Mouse (Mus musculus): ENCODE measurements at regions not wholly inside any gene's neighbourhood (a gene's known extent, or its start where the extent isn't known, plus 50 kb on each side); places are given as distances from the start of the nearest gene placed in this dataset.

DNA sequence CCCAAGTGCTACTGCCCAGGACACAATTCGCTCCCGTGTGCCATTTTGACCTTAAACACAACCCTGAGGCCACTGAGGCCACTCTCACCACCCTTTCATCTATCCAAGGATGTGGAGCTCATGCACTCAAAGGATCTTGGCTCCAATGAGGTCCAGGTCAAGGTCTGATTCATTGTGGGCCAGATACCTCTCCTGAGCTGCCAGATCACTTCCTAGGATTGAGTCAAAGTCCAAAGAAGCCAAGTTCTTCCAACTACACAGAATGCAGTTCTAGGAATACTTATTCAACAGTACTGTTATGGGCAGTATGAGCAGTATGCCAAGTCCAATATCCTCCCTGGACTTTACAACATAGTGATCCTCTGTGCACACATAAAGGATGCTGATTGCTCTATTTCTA lies 304.9 kb downstream of the Inhba start:
- no peak for TF ChIP-seq CTCF (IDR thresholded peaks at IDR 0.05; ENCODE audit: low read depth)
- TF ChIP-seq EP300 (IDR thresholded peaks at IDR 0.05; ENCODE audit: low read depth) = no peak
- H3K9me3 ChIP-seq (replicated peaks; ENCODE audit: control insufficient read depth, low read length) = no peaks in the 10 kb centered on the region
- H3K27ac ChIP-seq (ENCODE audit: low read depth) = no peak overlapping the region
- DNase-seq (ENCODE audit: low spot score) (no peak), ATAC-seq (ENCODE audit: insufficient read depth, low read depth) (no peak)
- no peak overlapping the region for H3K4me3 ChIP-seq (ENCODE audit: low read depth, low read length)
- H3K27me3 ChIP-seq (ENCODE audit: control insufficient read depth, insufficient read depth, low read length) = no peaks in the 10 kb centered on the region
- no peak overlapping the region for H3K9ac ChIP-seq (replicated peaks; ENCODE audit: low read depth, low read length)
- 85% methylated on average over 2 of the region's 2 CpGs for WGBS
- no peaks in the 10 kb centered on the region for H3K4me1 ChIP-seq (ENCODE audit: control insufficient read depth, insufficient read depth)
- no peaks in the 10 kb centered on the region for H3K36me3 ChIP-seq (replicated peaks; ENCODE audit: control insufficient read depth, insufficient read depth, low read length)
- no peak overlapping the region for H3K4me2 ChIP-seq (ENCODE audit: low read depth, low read length)

- TF ChIP-seq EP300 (IDR thresholded peaks at IDR 0.05; ENCODE audit: low read depth) = no peak
- TF ChIP-seq CTCF (IDR thresholded peaks at IDR 0.05; ENCODE audit: low read depth) = no peak
- no peak for ATAC-seq (ENCODE audit: insufficient read depth, low read depth)
- Histone ChIP-seq H3K9me3 (replicated peaks; ENCODE audit: control insufficient read depth, low read length) (no peaks in the 10 kb centered on the region), H3K27ac (ENCODE audit: low read depth) (no peak overlapping the region), H3K9ac (replicated peaks; ENCODE audit: low read depth, low read length) (no peak overlapping the region), H3K4me1 (ENCODE audit: control insufficient read depth, insufficient read depth) (no peaks in the 10 kb centered on the region), H3K36me3 (replicated peaks; ENCODE audit: control insufficient read depth, insufficient read depth, low read length) (no peaks in the 10 kb centered on the region), H3K27me3 (ENCODE audit: control insufficient read depth, insufficient read depth, low read length) (no peaks in the 10 kb centered on the region), H3K4me2 (ENCODE audit: low read depth, low read length) (no peak overlapping the region), H3K4me3 (ENCODE audit: low read depth, low read length) (no peak overlapping the region)
- WGBS = 25% methylated on average over 3 of the region's 3 CpGs
- DNase-seq (ENCODE audit: low spot score) = no peak
These were observed 305.8 kb downstream of the Inhba start for GRCm38 (mm10) chr13:16317412-16317811.

GRCm38 (mm10) chr13:16320392-16320791 lies 308.7 kb downstream of the Inhba start:
- WGBS = 78% methylated on average over 4 of the region's 4 CpGs
- Histone ChIP-seq H3K4me1 (ENCODE audit: control insufficient read depth, insufficient read depth) (no peaks in the 10 kb centered on the region), H3K27ac (ENCODE audit: low read depth) (no peak overlapping the region), H3K9ac (replicated peaks; ENCODE audit: low read depth, low read length) (no peak overlapping the region), H3K27me3 (ENCODE audit: control insufficient read depth, insufficient read depth, low read length) (no peaks in the 10 kb centered on the region), H3K36me3 (replicated peaks; ENCODE audit: control insufficient read depth, insufficient read depth, low read length) (no peaks in the 10 kb centered on the region), H3K4me3 (ENCODE audit: low read depth, low read length) (no peak overlapping the region), H3K4me2 (ENCODE audit: low read depth, low read length) (no peak overlapping the region), H3K9me3 (replicated peaks; ENCODE audit: control insufficient read depth, low read length) (no peaks in the 10 kb centered on the region)
- TF ChIP-seq EP300 (IDR thresholded peaks at IDR 0.05; ENCODE audit: low read depth) (no peak), CTCF (IDR thresholded peaks at IDR 0.05; ENCODE audit: low read depth) (no peak)
- no peak for ATAC-seq (ENCODE audit: insufficient read depth, low read depth)
- DNase-seq (ENCODE audit: low spot score) = no peak

GRCm38 (mm10) chr13:16325661-16326060 lies 314.0 kb downstream of the Inhba start:
- no peaks in the 10 kb centered on the region for H3K4me1 ChIP-seq (ENCODE audit: control insufficient read depth, insufficient read depth)
- H3K4me2 ChIP-seq (ENCODE audit: low read depth, low read length) = no peak overlapping the region
- no peak for DNase-seq (ENCODE audit: low spot score)
- ATAC-seq (ENCODE audit: insufficient read depth, low read depth) = no peak
- no peak overlapping the region for H3K4me3 ChIP-seq (ENCODE audit: low read depth, low read length)
- no peak overlapping the region for H3K27ac ChIP-seq (ENCODE audit: low read depth)
- TF ChIP-seq EP300 (IDR thresholded peaks at IDR 0.05; ENCODE audit: low read depth) (no peak), CTCF (IDR thresholded peaks at IDR 0.05; ENCODE audit: low read depth) (no peak)
- no peak overlapping the region for H3K9ac ChIP-seq (replicated peaks; ENCODE audit: low read depth, low read length)
- no peaks in the 10 kb centered on the region for H3K9me3 ChIP-seq (replicated peaks; ENCODE audit: control insufficient read depth, low read length)
- WGBS = 88% methylated on average over 2 of the region's 2 CpGs
- H3K36me3 ChIP-seq (replicated peaks; ENCODE audit: control insufficient read depth, insufficient read depth, low read length) = no peaks in the 10 kb centered on the region
- H3K27me3 ChIP-seq (ENCODE audit: control insufficient read depth, insufficient read depth, low read length) = no peaks in the 10 kb centered on the region

DNA sequence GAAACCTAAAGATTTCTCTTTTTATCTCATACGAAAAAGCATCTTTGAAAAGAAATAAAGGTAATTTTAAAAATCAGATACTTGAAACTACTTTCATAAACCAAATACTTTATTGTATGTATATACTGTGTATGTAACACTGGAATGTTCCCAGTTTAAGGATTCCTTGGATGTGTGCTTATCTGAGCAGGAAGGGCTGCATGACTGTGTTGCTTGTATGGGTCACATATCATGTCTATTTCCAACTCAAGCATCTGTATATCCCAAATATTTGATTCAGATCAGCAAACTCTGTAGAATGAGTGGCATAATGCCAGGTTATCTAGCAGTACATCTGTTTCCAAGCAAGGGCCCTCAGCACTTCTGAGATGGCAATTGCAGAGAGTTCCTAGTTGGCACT lies 330.1 kb downstream of the Inhba start:
- ATAC-seq (ENCODE audit: insufficient read depth, low read depth) (no peak), DNase-seq (ENCODE audit: low spot score) (no peak)
- Histone ChIP-seq H3K4me2 (ENCODE audit: low read depth, low read length) (no peak overlapping the region), H3K27me3 (ENCODE audit: control insufficient read depth, insufficient read depth, low read length) (no peaks in the 10 kb centered on the region), H3K9me3 (replicated peaks; ENCODE audit: control insufficient read depth, low read length) (no peaks in the 10 kb centered on the region), H3K36me3 (replicated peaks; ENCODE audit: control insufficient read depth, insufficient read depth, low read length) (no peaks in the 10 kb centered on the region), H3K4me1 (ENCODE audit: control insufficient read depth, insufficient read depth) (no peaks in the 10 kb centered on the region), H3K27ac (ENCODE audit: low read depth) (no peak overlapping the region), H3K4me3 (ENCODE audit: low read depth, low read length) (no peak overlapping the region), H3K9ac (replicated peaks; ENCODE audit: low read depth, low read length) (no peak overlapping the region)
- WGBS = 89% methylated on average over 1 of the region's 1 CpGs
- TF ChIP-seq CTCF (IDR thresholded peaks at IDR 0.05; ENCODE audit: low read depth) (no peak), EP300 (IDR thresholded peaks at IDR 0.05; ENCODE audit: low read depth) (no peak)

DNA sequence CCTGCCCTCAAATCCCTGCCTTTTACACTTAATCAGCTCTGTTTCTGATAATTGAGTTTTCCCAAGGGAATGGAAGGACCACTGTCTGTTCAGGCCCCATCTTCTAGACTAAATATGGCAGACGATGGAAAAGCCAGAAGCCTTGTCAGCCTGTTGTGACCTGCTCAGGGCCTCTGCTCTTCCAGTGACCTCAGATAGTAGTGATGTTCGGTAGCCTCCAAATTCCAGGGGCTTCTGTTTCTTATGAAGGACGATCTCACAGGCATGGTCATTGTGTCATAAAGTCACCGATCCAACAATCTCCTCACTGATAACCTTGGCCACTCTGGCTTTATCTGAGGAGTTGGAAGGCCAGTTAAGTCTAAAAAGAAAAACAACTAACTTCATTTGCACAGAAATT lies 330.5 kb downstream of the Inhba start:
- Histone ChIP-seq H3K4me1 (ENCODE audit: control insufficient read depth, insufficient read depth) (no peaks in the 10 kb centered on the region), H3K9me3 (replicated peaks; ENCODE audit: control insufficient read depth, low read length) (no peaks in the 10 kb centered on the region), H3K36me3 (replicated peaks; ENCODE audit: control insufficient read depth, insufficient read depth, low read length) (no peaks in the 10 kb centered on the region), H3K4me2 (ENCODE audit: low read depth, low read length) (no peak overlapping the region), H3K9ac (replicated peaks; ENCODE audit: low read depth, low read length) (no peak overlapping the region), H3K4me3 (ENCODE audit: low read depth, low read length) (no peak overlapping the region), H3K27ac (ENCODE audit: low read depth) (no peak overlapping the region), H3K27me3 (ENCODE audit: control insufficient read depth, insufficient read depth, low read length) (no peaks in the 10 kb centered on the region)
- ATAC-seq (ENCODE audit: insufficient read depth, low read depth) (no peak), DNase-seq (ENCODE audit: low spot score) (no peak)
- WGBS = 35% methylated on average over 4 of the region's 4 CpGs
- TF ChIP-seq EP300 (IDR thresholded peaks at IDR 0.05; ENCODE audit: low read depth) = no peak
- no peak for TF ChIP-seq CTCF (IDR thresholded peaks at IDR 0.05; ENCODE audit: low read depth)
